Mouse (Mus musculus) heart, adult 8-10 months (tissue): Measurements from ENCODE around the gene Cecr2. TPM values are rescaled to one million over a fixed set of nuclear protein-coding genes. Genes with fewer than 3 reads are reported as not detected.
A peak's percentile ranks its signal among the peaks of the same experiment; 100 is the strongest.

Source experiments
- DNase-seq: peaks from one replicate; pipeline ENCODE4 v3.0.0; 2022; ENCODE audit warnings: low spot score
- total RNA-seq, 4 experiments: library from RNA; stranded (reverse); gene quantifications; 2 replicates each; pipeline ENCODE4 v1.2.4; 2022

The Cecr2 gene
- total RNA-seq, 4 experiments from 2014 or later, result 9.2 to 22.1 (median 14.6) TPM

- no peak for DNase-seq
These were observed 1.2 kb downstream of the Cecr2 start for GRCm38 (mm10) chr6:120667422-120667781.

GRCm38 (mm10) chr6:120667911-120668310 lies 1.7 kb downstream of the Cecr2 start:
- DNase-seq, result no peak

- DNase-seq, result peak; percentile 19
These were observed 8.0 kb downstream of the Cecr2 start for GRCm38 (mm10) chr6:120674121-120674520.

GRCm38 (mm10) chr6:120674881-120675280 lies 8.7 kb downstream of the Cecr2 start:
- DNase-seq, result no peak

- DNase-seq, result no peak
These were observed 9.8 kb downstream of the Cecr2 start for GRCm38 (mm10) chr6:120675979-120676378.

- DNase-seq, result no peak
These were observed 17.2 kb downstream of the Cecr2 start for GRCm38 (mm10) chr6:120683351-120683750.

- no peak for DNase-seq
These were observed 18.6 kb downstream of the Cecr2 start for GRCm38 (mm10) chr6:120684750-120685149.

GRCm38 (mm10) chr6:120686872-120687650 lies 20.9 kb downstream of the Cecr2 start:
- no peak for DNase-seq

GRCm38 (mm10) chr6:120700221-120700620 lies 34.1 kb downstream of the Cecr2 start:
- DNase-seq, result no peak

GRCm38 (mm10) chr6:120704376-120704775 lies 38.2 kb downstream of the Cecr2 start:
- no peak for DNase-seq

GRCm38 (mm10) chr6:120708759-120709158 lies 42.6 kb downstream of the Cecr2 start:
- no peak for DNase-seq

GRCm38 (mm10) chr6:120714806-120715205 lies 48.6 kb downstream of the Cecr2 start:
- no peak for DNase-seq

GRCm38 (mm10) chr6:120715227-120715626 lies 49.1 kb downstream of the Cecr2 start:
- DNase-seq, result no peak

- DNase-seq, result no peak
These were observed 49.7 kb downstream of the Cecr2 start for GRCm38 (mm10) chr6:120715851-120716250.

GRCm38 (mm10) chr6:120716531-120716984 lies 50.4 kb downstream of the Cecr2 start:
- no peak for DNase-seq

- DNase-seq, result no peak
These were observed 59.8 kb downstream of the Cecr2 start for GRCm38 (mm10) chr6:120725986-120726385.

- no peak for DNase-seq
These were observed 69.8 kb downstream of the Cecr2 start for GRCm38 (mm10) chr6:120736011-120736410.

- DNase-seq, result peak; percentile 57
These were observed 70.4 kb downstream of the Cecr2 start for GRCm38 (mm10) chr6:120736566-120736965.

GRCm38 (mm10) chr6:120743130-120743529 lies 77.0 kb downstream of the Cecr2 start:
- DNase-seq, result no peak

GRCm38 (mm10) chr6:120744266-120744665 lies 78.1 kb downstream of the Cecr2 start:
- DNase-seq, result no peak

GRCm38 (mm10) chr6:120746416-120746815 lies 80.2 kb downstream of the Cecr2 start:
- no peak for DNase-seq

- DNase-seq, result no peak
These were observed 95.0 kb downstream of the Cecr2 start for GRCm38 (mm10) chr6:120761151-120761550.

- no peak for DNase-seq
These were observed 103.8 kb downstream of the Cecr2 start for GRCm38 (mm10) chr6:120769972-120770371.

- DNase-seq, result no peak
These were observed 105.2 kb downstream of the Cecr2 start for GRCm38 (mm10) chr6:120771366-120771765.
